In the genomic region with DNA sequence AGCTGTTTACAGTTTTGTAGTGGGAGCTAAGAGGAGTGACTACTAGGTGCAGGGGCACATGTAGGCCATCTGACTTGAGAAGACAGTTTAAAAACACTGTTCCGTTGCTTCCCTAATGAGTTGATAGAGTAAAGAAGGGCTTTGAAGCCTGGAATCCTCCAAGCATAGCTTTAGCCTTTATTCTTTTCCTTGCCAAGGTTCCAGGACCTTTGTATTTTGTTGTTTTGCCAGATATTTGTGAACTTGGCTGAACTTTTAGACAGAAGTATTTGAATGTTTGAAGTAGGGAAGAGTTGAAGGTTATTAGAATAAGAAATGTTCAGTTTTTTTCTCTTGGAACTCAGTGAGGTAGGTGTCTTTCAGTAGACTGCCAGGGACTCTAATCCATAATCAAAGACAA, we compare ENCODE assay signal across 25 mouse cellular contexts.
DNase-seq lines count a peak whose midpoint lies in the region; ATAC-seq and TF ChIP-seq lines count a peak whose summit lies in the region.
"Had no signal": no experiment of that assay in that cellular context is flagged by ENCODE, and none has a peak within 500 bp of the region (broad histone marks: within the 10 kb centered on the region; RNA-seq: fewer than 3 reads in every experiment).

No protein-coding gene starts in this region.

- H3K36me3 ChIP-seq in kidney, embryonic 16.5 days (ENCODE audit: insufficient read depth, low read length) = no peaks in the 10 kb centered on the region
- no peaks in the 10 kb centered on the region for H3K36me3 ChIP-seq in lung, embryonic 14.5 days (ENCODE audit: insufficient read depth)
- H3K36me3 ChIP-seq in lung, postnatal 0 days (ENCODE audit: insufficient read depth, low read length) = no peaks in the 10 kb centered on the region
- H3K36me3 ChIP-seq: embryonic facial prominence, embryonic 12.5 days; embryonic facial prominence, embryonic 15.5 days; G1E; hindbrain, embryonic 12.5 days; hindbrain, embryonic 15.5 days had no signal

- H3K9ac ChIP-seq in kidney, embryonic 16.5 days (replicated peaks; ENCODE audit: low read length) = no peak overlapping the region
- no peak overlapping the region for H3K9ac ChIP-seq in lung, embryonic 14.5 days
- H3K9ac ChIP-seq in lung, postnatal 0 days (replicated peaks; ENCODE audit: low read depth) = no peak overlapping the region
- H3K9ac ChIP-seq: embryonic facial prominence, embryonic 12.5 days; embryonic facial prominence, embryonic 15.5 days; forebrain, postnatal 0 days; hindbrain, embryonic 12.5 days; hindbrain, embryonic 15.5 days had no signal

- no peak for TF ChIP-seq EP300 in lung, postnatal 0 days (IDR thresholded peaks at IDR 0.05)

- TF ChIP-seq CTCF in lung, embryonic 14.5 days (IDR thresholded peaks at IDR 0.05; ENCODE audit: low read depth) = no peak
- TF ChIP-seq CTCF in lung, postnatal 0 days (IDR thresholded peaks at IDR 0.05) = no peak

- no peak overlapping the region for H3K4me3 ChIP-seq in kidney, embryonic 16.5 days (ENCODE audit: low read length)
- no peak overlapping the region for H3K4me3 ChIP-seq in lung, embryonic 14.5 days (ENCODE audit: low read depth, low read length)
- no peak overlapping the region for H3K4me3 ChIP-seq in lung, postnatal 0 days (ENCODE audit: low read depth, low read length)
- H3K4me3 ChIP-seq: embryonic facial prominence, embryonic 12.5 days; embryonic facial prominence, embryonic 15.5 days; gastrocnemius, adult 2 months; hindbrain, embryonic 12.5 days; hindbrain, embryonic 15.5 days had no signal

- no peaks in the 10 kb centered on the region for H3K9me3 ChIP-seq in kidney, embryonic 16.5 days (ENCODE audit: low read length)
- H3K9me3 ChIP-seq in lung, embryonic 14.5 days (ENCODE audit: low read depth, low read length) = no peaks in the 10 kb centered on the region
- H3K9me3 ChIP-seq in lung, postnatal 0 days (ENCODE audit: low read length) = no peaks in the 10 kb centered on the region
- H3K9me3 ChIP-seq: embryonic facial prominence, embryonic 12.5 days; embryonic facial prominence, embryonic 15.5 days; hindbrain, embryonic 12.5 days; hindbrain, embryonic 15.5 days had no signal

- DNase-seq in kidney, adult 9 months = peak; percentile 93
- peak; percentile 59 for DNase-seq in lung, embryonic 14.5 days
- no peak for DNase-seq in lung, postnatal 10 days
- DNase-seq in lung, postnatal 36 days = peak; percentile 34
- DNase-seq in lung, postnatal 0 days (ENCODE audit: low spot score) = no peak
- no peak for DNase-seq in yolk sac, embryonic 10.5 days (ENCODE audit: low spot score)
- DNase-seq: adrenal gland, adult 8-10 months; adrenal gland, postnatal 25 days; B cell, adult 2 months; cerebellum, adult 18-20 months; cerebellum, adult 9-10 months; cerebellum, postnatal 14 days; forebrain, postnatal 0 days; gastrocnemius, adult 2 months; gastrocnemius, postnatal 14 days; heart, adult 11 months had no signal

- H3K27ac ChIP-seq in kidney, embryonic 16.5 days (ENCODE audit: low read length) = no peak overlapping the region
- H3K27ac ChIP-seq in lung, embryonic 14.5 days (ENCODE audit: low read depth) = no peak overlapping the region
- H3K27ac ChIP-seq in lung, postnatal 0 days (ENCODE audit: low read length) = no peak overlapping the region
- H3K27ac ChIP-seq: embryonic facial prominence, embryonic 12.5 days; embryonic facial prominence, embryonic 15.5 days; gastrocnemius, adult 2 months; hindbrain, embryonic 12.5 days; hindbrain, embryonic 15.5 days had no signal

- no peaks in the 10 kb centered on the region for H3K27me3 ChIP-seq in kidney, embryonic 16.5 days (ENCODE audit: insufficient read depth, low read length)
- H3K27me3 ChIP-seq in lung, embryonic 14.5 days (ENCODE audit: insufficient read depth, low read length) = no peaks in the 10 kb centered on the region
- no peaks in the 10 kb centered on the region for H3K27me3 ChIP-seq in lung, postnatal 0 days (replicated peaks; ENCODE audit: insufficient read depth, low read length)
- H3K27me3 ChIP-seq: CH12.LX; embryonic facial prominence, embryonic 12.5 days; embryonic facial prominence, embryonic 15.5 days; hindbrain, embryonic 12.5 days; hindbrain, embryonic 15.5 days had no signal

- H3K4me1 ChIP-seq in kidney, embryonic 16.5 days (ENCODE audit: insufficient read depth, low read length) = peaks cover 3% of the 10 kb centered on the region; the same call in 1 of the 2 replicates
- H3K4me1 ChIP-seq in lung, embryonic 14.5 days (ENCODE audit: insufficient read depth) = no peaks in the 10 kb centered on the region
- no peaks in the 10 kb centered on the region for H3K4me1 ChIP-seq in lung, postnatal 0 days (ENCODE audit: insufficient read depth, low read depth, low read length)
- H3K4me1 ChIP-seq: embryonic facial prominence, embryonic 12.5 days; hindbrain, embryonic 12.5 days had no signal

- WGBS in kidney, embryonic 16.5 days = 69% methylated on average over 1 of the region's 1 CpGs
- 53% methylated on average over 1 of the region's 1 CpGs for WGBS in lung, embryonic 14.5 days
- WGBS in lung, postnatal 0 days = 75% methylated on average over 1 of the region's 1 CpGs

- no peak overlapping the region for H3K4me2 ChIP-seq in kidney, embryonic 16.5 days (replicated peaks; ENCODE audit: low read depth, low read length)
- no peak overlapping the region for H3K4me2 ChIP-seq in lung, embryonic 14.5 days
- no peak overlapping the region for H3K4me2 ChIP-seq in lung, postnatal 0 days (replicated peaks; ENCODE audit: low read depth, low read length)
- H3K4me2 ChIP-seq: embryonic facial prominence, embryonic 12.5 days; embryonic facial prominence, embryonic 15.5 days; heart, embryonic 11.5 days; hindbrain, embryonic 12.5 days; hindbrain, embryonic 15.5 days had no signal

- ATAC-seq in kidney, embryonic 16.5 days (ENCODE audit: low FRiP score, low TSS enrichment) = no peak
- ATAC-seq in lung, embryonic 14.5 days (ENCODE audit: insufficient read depth) = no peak
- ATAC-seq in lung, postnatal 0 days = no peak
- ATAC-seq: forebrain, embryonic 14.5 days; forebrain, postnatal 0 days had no signal

Comparison
In these comparisons a context has a peak if more than half of its experiments do, and no peak if none do; other contexts are left out.
1. DNase-seq: peak in kidney, adult 9 months (single experiment), lung, embryonic 14.5 days (single experiment) and lung, postnatal 36 days (single experiment); none in lung, postnatal 10 days (single experiment), lung, postnatal 0 days (single experiment) and yolk sac, embryonic 10.5 days (single experiment).